Mouse (Mus musculus) c-Kit-positive CD71-negative TER-119-negative erythroid progenitor cells, embryonic 14.5 days (primary cell): ENCODE results near the gene Klri1.
"Not testable (repeated sequence)": the region's sequence is repeated elsewhere in the genome, so short reads cannot be mapped to it uniquely, and the experiment has no call there.

Source experiments
- DNase-seq: peaks from one replicate; pipeline ENCODE4 v3.0.0-alpha.2; 2013; ENCODE audit warnings: low read depth

Gene Klri1

DNA sequence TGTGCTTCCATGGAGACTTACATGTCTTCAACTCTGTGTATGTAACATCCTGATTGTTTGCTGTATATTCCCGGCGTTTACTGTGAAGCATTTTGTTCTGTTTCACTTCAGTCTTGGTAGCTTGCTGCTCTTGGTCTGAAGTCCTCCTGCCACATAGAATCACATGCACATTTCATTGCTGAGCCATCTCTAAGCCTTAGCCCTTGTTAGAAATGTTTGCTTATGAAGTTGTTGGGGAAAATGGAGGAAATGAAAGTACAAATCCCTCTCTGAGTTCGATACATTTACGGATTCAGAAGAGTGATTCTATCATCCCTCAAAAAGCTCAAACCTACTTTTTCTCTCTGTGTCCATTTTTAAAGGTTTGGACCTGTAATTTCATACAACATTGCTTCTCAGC, at the start of gene Klri1:
Klri1 (minus strand) TSS at position 101 of the 400 bp plus-strand sequence.
- no peak for DNase-seq

- DNase-seq: peak; percentile 3
Observed at GRCm38 (mm10) chr6:129747654-129748032, 30.7 kb upstream of the Klri1 start.

GRCm38 (mm10) chr6:129747016-129747653, 30.2 kb upstream of the Klri1 start:
- peak; percentile 20 for DNase-seq

DNA sequence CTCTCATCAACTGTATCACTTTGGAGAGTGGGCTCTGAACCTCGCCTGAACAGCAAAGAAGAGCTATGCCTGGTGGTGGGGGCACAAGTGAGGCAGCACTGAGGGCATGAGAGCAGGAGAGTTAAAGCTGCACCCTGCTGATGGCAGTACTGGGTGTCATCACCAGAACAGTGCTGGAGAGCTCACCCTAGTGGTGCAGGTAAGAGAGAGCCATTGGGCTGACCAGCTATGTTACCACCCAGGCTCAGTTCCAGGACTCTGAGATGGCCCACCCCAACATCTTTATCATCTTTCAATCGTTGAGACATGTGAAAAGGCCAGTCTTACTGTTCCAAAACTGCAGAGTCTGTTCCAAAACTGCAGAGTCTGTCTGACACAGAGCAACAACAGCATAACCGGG, 29.2 kb upstream of the Klri1 start:
- DNase-seq: no peak

DNA sequence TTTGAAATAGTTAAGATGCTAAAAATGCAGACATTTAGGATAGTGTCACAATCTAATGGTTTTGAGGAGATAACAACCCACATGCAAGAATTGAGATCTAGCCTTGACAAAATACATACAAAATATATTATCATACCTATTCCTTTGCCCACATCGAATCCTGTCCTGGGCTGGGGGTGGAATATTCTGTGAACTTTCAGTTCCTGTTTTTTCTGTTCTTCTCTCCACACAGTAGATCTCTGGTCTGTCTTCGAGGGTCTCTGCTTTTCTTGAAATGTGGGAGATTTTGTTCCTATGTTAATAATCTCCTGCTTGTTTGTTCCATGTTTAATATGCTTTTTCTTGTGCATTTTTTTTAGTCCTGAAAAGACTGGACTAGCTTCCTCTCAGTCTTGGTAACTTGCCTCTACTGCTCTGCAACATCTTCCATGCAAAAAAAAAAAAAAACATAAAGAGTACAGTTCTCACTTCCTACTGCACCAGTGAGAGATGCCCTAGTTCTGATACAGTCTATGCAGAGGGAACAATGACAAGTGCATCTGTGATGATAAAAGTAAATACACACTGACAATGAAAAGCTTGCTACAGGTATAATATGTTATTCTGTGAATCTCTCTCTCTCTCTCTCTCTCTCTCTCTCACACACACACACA, 23.3 kb upstream of the Klri1 start, which contains the start of gene Klri2:
Klri2 (minus strand) TSS at position 416 of the 653 bp plus-strand sequence.
- peak; percentile 4 for DNase-seq

DNA sequence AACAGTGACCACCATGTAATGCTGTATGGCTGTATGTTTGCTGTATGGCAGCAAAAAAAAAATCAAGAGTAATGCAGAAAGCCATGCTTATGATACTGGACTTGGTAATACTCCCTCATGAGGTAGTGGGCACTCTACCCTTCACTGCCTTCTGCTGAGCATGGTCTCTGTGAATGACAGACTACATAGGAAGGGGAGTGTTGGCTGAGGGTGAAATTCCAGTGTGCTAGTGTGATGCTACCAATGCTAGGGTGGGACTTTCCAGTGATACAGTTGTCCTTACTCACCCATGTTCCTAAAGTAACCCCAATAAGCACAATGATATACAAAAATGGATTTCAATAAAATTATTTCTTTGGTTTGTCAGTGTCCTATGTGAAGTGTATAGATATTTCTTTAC, 19.5 kb upstream of the Klri1 start:
- DNase-seq: no peak

- DNase-seq: no peak
Observed at GRCm38 (mm10) chr6:129727237-129727636, 10.3 kb upstream of the Klri1 start.

GRCm38 (mm10) chr6:129721390-129721789, 4.5 kb upstream of the Klri1 start:
- no peak for DNase-seq

GRCm38 (mm10) chr6:129720487-129720886, 3.6 kb upstream of the Klri1 start:
- no peak for DNase-seq

DNA sequence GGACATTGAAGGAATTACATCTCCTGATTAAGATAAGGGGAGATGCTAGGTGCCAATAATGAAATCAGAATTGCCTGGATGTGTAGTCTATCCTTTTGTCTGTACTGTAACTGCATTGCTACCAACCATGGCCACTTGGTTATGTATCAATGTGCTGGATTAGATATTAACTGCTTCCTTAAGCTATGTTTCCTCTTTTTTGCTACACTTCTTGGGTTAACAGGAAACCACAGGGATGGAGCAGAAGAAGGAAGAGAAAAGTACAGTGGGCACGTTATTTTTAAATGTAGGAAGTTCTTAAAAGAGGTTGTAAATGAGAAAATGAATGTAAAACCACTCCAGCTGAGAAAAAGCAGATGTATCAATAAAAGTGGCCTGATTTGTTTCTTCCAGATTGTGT, 3.4 kb downstream of the Klri1 start:
- no peak for DNase-seq

DNA sequence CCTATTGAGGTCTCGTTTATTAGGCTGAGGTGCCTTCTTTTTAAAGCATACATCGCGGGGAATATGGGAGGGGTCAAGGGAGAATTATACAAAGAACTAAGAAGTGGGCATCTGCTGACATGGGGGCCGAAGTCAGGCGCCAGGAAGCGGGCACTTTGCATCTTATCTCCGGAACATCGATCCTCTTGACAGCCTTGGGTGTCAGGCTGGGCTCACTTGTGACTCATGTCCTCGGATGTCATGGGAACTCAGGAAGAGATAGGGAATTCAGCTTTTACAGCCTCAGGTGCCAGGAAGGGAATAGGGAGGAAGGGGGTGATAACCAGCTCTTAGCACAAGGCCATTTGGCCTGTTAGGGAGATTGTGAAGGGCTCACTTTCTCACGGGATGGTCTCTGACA, 25.5 kb downstream of the Klri1 start:
- not testable (repeated sequence) for DNase-seq

DNA sequence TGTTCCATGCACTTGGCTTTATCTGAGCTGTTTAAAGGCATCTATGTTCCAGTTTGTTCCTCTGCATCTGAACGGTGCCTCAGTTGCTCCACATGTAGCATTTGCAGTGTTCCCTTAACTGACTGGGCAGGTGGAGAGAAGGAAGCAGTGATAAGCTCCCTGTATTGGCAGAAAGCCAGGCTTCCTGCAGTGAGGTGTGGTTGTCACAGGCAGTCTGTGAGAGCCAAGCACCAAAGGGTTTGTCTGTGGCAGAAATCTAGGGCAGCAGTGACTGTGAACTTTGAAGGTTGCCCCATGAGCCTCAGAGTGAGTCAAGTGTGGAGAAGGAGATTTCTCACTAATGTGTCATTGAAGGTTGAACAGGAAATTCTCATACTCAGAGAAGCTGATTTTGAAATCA, 36.6 kb downstream of the Klri1 start:
- no peak for DNase-seq

- DNase-seq: no peak
Observed at GRCm38 (mm10) chr6:129678873-129679272, 38.1 kb downstream of the Klri1 start, which contains the start of gene Klrc1. Gene Klrc1, minus strand, starts transcription at chr6:129678973.

GRCm38 (mm10) chr6:129661301-129661700, 55.6 kb downstream of the Klri1 start:
- not testable (repeated sequence) for DNase-seq

DNA sequence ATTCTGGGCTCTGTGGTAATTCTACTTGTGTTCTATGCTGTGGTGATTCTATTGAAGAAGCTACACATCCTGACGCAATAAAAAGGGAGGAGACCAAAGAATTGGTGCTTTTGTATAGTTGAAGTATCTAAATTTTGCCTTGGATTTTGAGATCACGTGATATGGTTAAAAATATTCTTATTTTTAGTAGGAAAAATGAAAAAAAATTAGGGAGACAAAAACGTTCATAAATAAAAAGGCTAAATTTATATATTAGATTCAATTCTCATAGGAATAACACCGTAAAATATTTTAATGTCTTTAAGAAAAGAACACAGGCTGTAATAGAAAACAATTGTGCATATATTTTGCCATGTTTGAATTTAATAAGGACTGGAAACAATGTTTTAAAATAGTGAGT, 56.3 kb downstream of the Klri1 start, which contains the start of gene Klrc2:
Klrc2 (minus strand) TSS at position 101 of the 400 bp plus-strand sequence.
- not testable (repeated sequence) for DNase-seq
